Mouse (Mus musculus) left cerebral cortex, postnatal 10 days (tissue): Measurements from ENCODE around the gene Mrgpre. TPM values are rescaled to one million over a fixed set of nuclear protein-coding genes. Genes with fewer than 3 reads are reported as not detected.

Source experiments
- DNase-seq, 2 experiments: peaks; one replicate each; pipeline ENCODE4 v3.0.0; 2021 to 2022; ENCODE audit warnings: low spot score in 2 of 2, mixed read lengths in 1 of 2; ENCODE audit errors: extremely low spot score in 1 of 2
- intact Hi-C: fragments of 180-260 bp; cut with DNase I; formaldehyde crosslinking; loops from one replicate; pipeline ENCODE4 v1.15.1; 2025
- total RNA-seq, 2 experiments: library from RNA; stranded (reverse); gene quantifications; 2 replicates each; pipeline ENCODE4 v1.2.3; 2021

The Mrgpre gene
- 10 to 100 TPM; 11.8 to 12.3 TPM for total RNA-seq

- intact Hi-C loops: no loop called here
- DNase-seq: peak; percentile 56 to 92
Measured at GRCm38 (mm10) chr7:143783996-143784829, at the start of gene Mrgpre. TSS of gene Mrgpre (minus strand) at chr7:143784500.

GRCm38 (mm10) chr7:143833581-143834190 lies 49.4 kb upstream of the Mrgpre start:
- intact Hi-C loops: no loop called here

GRCm38 (mm10) chr7:143832611-143833010 lies 48.3 kb upstream of the Mrgpre start:
- DNase-seq: no peak
- intact Hi-C loops: no loop called here

More at GRCm38 (mm10) chr7:143833581-143834190, 49.4 kb upstream of the Mrgpre start:
- DNase-seq: no peak

GRCm38 (mm10) chr7:143832196-143832595 lies 47.9 kb upstream of the Mrgpre start:
- DNase-seq: peak in 1 of 2 experiments; percentile 32
- intact Hi-C loops: no loop called here

GRCm38 (mm10) chr7:143830399-143830798 lies 46.1 kb upstream of the Mrgpre start:
- intact Hi-C loops: no loop called here
- no peak for DNase-seq

DNA sequence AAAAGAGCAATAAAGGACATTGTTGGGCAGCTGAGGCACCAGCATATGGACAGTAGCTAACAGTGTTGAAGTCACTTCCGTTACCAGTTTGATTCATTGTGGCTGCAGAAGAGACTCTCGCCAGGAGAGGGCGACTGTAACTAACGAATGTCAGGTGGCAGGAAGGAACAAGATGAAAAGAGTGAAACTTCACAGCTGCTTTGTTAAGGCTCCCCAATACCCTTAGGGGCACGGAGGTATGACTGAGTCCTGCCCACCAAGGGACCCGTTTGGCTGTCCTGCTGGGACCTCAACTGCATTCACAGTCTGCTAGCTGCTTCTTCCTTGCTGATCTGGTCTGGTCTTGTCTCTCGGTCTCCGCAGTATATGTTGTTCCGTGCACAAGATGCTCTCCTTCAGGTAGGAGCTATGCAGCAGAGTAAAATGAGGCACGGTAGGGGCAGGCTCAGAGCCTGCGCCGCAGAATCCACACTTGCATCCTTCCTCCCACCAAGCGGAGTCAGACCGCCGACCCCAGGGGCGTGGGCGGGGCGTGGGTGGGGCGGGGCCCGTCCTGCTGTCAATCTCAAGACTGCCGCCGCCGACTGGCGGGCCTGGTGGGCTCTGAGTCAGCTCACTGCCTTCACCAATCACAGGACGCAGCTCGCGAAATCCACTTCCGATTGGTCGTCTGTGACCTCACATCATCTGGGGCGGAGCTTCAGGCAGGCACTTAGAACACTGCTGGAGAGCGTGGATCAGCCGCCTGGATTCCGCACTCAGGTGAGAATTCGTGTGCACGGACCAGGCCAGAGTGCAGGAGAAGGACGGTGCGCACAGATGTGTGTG lies 45.4 kb upstream of the Mrgpre start:
- intact Hi-C loops: no loop called here

DNA sequence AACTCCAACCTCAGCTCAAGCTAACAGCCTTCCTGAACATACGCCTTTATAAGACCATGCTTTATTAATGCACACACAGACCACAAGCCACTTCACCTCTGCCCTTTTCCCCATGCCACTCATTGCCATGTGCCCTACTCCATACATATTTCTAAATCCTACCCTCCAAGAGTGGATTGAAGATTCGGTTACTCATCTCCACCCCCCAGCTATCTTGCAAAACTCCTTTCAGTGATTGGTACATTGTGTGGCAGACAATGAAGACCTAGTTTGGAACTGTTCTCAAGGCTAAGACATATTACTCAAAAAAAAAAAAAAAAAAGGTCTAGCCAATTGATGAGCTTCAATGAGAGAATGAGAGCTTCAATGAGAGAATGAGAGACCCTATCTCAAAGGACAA lies 42.7 kb upstream of the Mrgpre start:
- DNase-seq: no peak
- intact Hi-C loops: no loop called here

More for the DNA sequence above, 45.4 kb upstream of the Mrgpre start:
- DNase-seq: peak; percentile 96 to 97

GRCm38 (mm10) chr7:143823266-143823605 lies 38.9 kb upstream of the Mrgpre start:
- DNase-seq: no peak
- intact Hi-C loops: no loop called here

- intact Hi-C loops: no loop called here
- peak; percentile 98 to 100 for DNase-seq
Measured at GRCm38 (mm10) chr7:143822375-143823265, 38.3 kb upstream of the Mrgpre start, which contains the start of the genes Nadsyn1 and Dhcr7. TSS of gene Nadsyn1 (minus strand) at chr7:143822849. TSS of gene Dhcr7 (plus strand) at chr7:143823145.

GRCm38 (mm10) chr7:143821241-143821640 lies 36.9 kb upstream of the Mrgpre start:
- intact Hi-C loops: no loop called here
- no peak for DNase-seq

DNA sequence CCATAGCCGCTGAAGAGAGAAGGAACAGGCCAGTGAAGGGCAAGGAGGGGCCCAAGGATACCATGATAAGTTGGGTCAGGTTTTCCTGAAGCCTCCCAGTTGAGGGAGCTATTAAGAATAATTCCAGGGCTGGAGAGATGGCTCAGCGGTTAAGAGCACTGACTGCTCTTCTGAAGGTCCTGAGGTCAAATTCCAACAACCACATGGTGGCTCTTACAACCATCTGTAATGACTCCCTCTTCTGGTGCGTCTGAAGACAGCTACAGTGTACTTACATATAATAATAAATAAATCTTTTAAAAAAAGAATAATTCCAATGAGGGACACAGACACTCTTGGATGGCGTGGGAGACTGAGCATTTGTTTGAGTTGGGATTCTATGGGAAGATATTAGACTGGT lies 34.9 kb upstream of the Mrgpre start:
- intact Hi-C loops: no loop called here
- no peak for DNase-seq

- DNase-seq: peak in 1 of 2 experiments; percentile 35
- intact Hi-C loops: no loop called here
Measured at GRCm38 (mm10) chr7:143808909-143809308, 24.6 kb upstream of the Mrgpre start.

DNA sequence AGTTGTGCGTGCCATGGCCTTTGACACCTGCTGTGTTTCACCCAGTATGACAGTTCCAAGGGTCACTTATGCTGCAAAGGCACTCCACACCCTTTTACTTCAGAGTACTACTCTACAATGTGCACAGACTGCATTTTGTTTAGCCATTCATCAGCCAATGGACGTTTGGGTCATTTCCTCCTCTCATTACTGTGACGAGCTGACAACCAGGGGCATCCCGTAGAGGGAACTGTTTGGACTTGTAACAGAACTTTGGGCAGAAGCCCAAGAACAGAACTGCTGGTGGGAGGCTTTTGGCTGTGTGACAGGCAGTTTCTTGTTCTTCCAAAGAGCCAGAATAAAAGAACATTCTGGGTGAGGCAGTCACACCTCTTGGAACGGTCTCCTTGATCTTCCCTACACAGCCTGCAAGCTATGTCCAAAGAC lies 20.9 kb upstream of the Mrgpre start:
- intact Hi-C loops: no loop called here
- DNase-seq: peak; percentile 30 to 68

GRCm38 (mm10) chr7:143801195-143802065 lies 17.1 kb upstream of the Mrgpre start:
- intact Hi-C loops: no loop called here
- no peak for DNase-seq

DNA sequence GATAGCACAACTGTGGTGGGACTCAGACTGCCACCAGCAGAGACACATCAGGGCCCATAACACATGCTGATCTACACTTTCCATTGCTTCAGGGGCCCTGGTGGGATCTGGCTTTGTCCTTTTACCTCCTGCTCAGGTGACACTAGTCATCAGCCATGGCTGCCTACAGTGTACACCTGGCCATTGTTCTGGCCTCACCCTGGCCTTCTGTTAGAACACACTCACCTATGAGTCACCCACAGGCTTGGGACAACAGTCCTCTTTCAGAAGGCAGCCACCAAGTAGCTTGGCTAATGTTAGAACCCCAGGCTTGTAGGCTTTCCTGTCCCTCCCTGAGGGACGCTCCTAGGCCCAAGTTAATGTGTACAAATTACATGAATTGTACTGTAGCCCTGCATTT lies 16.5 kb upstream of the Mrgpre start:
- intact Hi-C loops: no loop called here

GRCm38 (mm10) chr7:143798783-143799182 lies 14.5 kb upstream of the Mrgpre start:
- no peak for DNase-seq
- intact Hi-C loops: no loop called here

More for the DNA sequence above, 16.5 kb upstream of the Mrgpre start:
- no peak for DNase-seq

GRCm38 (mm10) chr7:143793121-143793520 lies 8.8 kb upstream of the Mrgpre start:
- DNase-seq: peak in 1 of 2 experiments; percentile 48
- intact Hi-C loops: no loop called here
